Mouse (Mus musculus) 3134 (cell line): ENCODE results near the gene Rexo5.

Experiments
- DNase-seq: peaks from one replicate; pipeline ENCODE4 v3.0.0-alpha.2; 2011; ENCODE audit warnings: low spot score; ENCODE audit not compliant: insufficient read length; ENCODE audit errors: extremely low read depth

Gene Rexo5

DNA sequence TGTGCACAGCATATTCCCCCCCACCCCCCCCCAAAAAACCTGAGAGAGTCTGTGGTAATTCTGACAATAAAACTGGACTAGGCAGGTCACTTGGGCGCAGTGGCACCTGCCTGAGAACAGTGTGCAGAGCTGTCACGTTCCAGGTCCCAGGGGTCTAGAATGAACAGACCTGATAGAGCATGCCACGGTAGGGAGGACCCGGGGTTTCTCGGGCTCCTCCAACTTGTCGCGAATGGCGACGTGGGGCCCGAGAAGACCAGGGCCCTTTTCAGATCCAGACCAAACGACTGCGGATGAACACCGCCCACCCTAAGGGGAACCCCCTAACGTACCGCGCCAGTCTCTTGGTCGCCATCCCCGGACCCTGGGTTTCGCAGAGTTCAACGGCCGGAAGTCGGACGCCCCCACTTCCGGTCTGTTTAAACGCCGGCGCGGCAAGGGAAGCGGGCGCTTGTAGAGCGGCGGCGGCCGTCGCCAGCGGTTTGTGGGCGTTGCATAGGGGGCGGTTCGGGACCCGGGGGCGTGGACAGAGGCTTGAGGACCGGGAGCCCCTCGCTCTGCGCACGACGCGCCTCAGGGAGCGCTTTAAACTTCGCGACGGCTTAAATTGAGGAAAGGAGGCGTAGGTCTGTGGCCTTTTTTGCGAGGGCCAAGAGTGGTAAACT lies at the start of gene Rexo5, which contains the start of gene Eri2:
Gene Rexo5 (plus strand): TSS at position 421 of the 665 bp plus-strand sequence.
Gene Eri2 (minus strand): TSS at position 473 of the 665 bp plus-strand sequence.
- DNase-seq, result peak; percentile 92

DNA sequence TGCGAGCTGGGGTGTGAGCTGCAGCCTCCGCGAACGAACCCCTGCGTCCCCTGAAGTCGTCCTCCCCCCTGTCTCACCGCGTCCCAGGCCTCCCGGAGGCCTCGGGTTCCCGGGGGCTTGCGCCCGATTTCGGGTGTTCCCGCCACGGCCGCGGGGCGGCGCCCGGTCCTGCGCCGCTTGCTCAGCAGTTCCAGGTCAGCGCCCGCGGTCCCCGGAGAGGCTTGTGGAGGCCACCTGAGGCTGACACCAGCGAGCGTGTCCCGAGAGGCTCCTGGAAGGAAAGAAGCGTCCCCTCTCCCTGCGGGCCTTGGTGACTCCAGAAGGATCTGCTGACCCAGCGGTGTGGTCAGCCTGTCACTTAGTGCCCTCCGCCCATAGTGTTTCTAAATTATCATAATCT lies 49.5 kb upstream of the Rexo5 start:
- DNase-seq, result peak; percentile 2

DNA sequence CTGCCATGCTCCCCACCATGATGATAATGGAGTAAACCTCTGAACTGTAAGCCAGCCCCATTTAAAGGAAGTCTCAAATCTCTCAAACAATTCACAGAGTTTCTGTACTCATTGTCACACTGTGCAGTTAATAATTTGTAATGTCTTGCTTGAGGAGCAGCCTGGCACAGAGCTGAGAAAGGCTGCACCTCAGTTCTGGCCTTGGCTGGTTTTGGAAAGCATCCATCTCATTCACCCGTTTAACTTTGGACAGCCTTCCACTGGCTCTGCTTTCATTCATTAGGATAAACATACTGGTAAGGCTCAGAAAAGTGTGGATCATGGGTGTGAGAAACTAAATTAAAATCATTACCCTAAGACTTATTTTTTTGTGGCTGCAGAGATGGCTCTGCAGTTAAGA lies 47.9 kb upstream of the Rexo5 start:
- no peak for DNase-seq

DNA sequence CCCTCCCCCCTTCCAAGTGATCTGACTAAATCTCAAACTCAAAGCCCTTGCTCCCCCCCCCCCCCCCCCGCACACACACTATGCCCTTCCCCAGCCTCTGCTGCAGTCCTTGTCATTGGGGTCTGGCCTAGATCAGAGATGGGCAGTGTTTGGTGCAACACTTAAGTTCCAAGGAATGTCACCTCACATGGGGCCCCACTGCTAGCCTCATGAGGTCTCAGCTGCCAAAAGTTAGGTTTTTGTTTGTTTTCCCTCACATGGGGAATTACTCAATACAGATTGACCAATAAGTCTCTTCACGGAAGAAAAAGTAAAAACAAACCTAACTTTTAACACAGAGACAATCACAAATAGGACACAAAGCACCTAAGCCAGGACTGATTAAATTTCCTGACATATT lies 45.0 kb upstream of the Rexo5 start:
- DNase-seq, result no peak

DNA sequence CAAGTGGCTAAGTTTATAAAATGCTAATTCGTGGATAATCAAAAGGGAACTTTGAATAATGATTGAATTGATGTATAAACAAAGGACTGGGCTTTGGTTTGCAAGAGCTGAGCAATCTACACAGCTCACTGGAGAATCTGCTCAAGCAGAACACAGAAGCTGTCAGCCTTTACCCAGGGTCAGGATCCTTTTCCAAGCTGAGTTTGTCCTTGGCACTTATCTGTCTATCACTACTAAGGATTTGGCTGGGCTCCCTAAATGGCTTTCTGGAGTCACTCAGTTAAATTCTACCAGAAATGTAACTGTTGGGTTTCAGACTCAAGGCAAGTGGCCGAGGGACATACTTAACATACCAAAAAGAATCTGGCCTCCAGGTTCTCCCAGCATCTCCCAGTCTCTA lies 43.9 kb upstream of the Rexo5 start:
- no peak for DNase-seq

DNA sequence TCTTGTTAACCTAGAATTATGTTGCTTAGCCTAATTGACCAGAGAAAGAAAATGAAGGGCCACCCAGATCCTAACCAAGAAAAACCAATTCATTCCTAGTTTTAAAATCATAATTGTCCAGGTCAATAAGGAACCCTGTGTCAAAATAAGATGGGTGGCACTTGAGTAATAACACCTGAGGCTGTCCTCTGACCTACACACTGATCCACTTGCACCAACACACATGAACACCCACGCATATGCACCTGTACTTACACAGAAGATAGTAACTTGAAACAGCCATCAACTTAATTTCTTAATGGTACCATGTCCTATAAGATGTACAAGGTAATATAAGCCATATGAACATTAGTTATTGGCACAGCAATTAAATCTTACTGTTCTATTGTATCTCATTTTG lies 40.1 kb upstream of the Rexo5 start:
- DNase-seq, result no peak

DNA sequence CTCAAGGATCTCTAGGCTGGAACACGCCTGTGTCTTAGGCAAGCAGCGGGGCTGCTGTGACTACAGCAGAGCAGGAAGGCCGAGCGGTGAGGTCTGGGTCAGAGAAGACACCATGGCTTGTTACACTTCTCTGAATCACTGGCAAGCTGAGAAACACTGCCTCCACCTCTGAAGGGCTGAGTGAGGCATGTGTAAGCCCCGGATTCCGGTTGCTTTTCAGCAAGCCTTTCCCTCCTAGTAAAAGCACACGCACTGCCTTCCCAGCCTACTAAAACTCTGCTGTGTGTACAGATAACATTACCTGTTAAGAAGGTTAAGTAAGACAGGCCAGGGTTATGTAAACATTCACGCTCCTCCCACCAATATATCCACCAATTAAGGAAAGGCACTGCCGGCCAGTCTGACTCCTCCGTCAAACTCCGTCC lies 33.3 kb upstream of the Rexo5 start, which contains the start of gene Acsm3:
Gene Acsm3 (plus strand): TSS at position 397 of the 425 bp plus-strand sequence.
- no peak for DNase-seq

DNA sequence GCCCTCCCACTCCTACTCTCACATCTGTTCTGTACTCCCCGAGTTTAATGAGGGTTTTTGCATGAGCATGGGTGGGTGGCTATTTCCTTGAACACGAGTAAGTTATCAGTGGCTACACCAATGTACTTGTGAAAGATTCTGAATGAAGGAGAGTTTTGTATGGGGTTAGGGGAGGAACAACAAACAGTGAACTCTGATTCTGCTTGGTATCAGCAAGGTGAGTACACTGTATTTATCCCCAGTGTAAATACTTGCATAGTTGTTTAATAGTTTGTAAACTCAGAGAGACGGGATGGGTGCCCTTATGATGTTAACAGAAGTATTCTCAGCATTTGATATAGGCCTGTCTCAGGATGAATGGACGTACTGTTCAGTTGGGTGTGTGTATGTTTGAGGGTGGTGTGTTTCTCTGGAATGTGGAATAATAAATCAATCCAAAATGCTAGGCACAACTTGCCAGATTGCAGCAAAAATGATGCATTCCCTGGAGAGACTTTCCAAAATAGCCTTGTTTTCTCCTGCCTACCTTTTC lies 31.6 kb upstream of the Rexo5 start:
- no peak for DNase-seq

DNA sequence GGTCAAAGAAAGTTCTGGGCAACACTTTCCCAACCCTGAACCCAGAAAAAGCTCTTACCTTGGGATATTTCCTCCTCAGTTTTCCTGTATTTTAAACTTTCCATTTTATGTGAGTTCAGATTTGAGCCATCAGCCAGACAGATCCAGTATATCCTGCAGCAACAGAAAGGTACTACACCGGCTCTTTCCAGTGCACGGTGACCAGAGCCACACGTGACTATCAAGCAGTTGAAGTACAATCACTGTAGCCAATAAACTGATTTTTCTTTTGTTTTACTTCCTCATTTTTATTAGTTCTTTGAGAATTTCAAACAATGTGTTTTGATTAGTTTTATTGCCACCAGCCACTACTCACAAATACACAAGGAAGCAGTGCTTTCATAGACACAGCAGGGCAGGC lies 29.4 kb upstream of the Rexo5 start:
- no peak for DNase-seq

DNA sequence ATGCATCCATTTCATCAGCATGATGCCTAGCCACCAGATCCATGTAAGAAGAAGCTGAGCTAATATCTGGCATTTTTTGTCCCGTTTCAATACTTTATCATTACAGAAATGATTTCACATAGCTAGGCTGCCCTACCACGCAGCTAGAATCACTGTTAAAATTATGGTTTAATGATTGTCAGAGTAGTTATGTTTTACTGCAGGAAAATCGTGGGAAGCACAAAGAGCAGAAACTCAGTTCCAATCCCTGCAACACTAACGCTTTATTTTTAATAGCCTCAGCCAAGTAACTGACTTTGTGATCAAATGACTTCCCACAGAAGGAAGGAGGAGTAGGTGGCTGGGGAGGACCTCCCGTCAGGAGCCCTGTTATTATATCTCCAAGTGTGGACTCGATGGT lies 26.8 kb upstream of the Rexo5 start:
- no peak for DNase-seq

DNA sequence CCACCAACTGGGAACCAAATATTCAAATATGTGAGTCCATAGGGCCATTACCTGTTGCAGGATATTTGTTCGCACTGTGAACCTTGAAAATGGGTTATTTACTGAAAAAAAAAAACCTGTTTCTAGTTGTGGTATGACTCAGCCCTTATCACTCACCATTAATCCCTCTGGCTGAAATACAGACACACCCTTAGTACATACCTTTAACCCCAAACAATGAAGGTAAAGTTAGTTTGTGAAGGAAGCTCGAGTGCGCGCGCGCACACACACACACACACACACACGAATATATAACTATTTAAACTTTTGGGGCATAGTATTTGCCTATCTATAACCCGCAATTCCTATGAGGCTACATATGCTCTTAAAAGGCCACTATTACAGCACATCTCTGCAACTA lies 23.9 kb upstream of the Rexo5 start:
- DNase-seq, result no peak

DNA sequence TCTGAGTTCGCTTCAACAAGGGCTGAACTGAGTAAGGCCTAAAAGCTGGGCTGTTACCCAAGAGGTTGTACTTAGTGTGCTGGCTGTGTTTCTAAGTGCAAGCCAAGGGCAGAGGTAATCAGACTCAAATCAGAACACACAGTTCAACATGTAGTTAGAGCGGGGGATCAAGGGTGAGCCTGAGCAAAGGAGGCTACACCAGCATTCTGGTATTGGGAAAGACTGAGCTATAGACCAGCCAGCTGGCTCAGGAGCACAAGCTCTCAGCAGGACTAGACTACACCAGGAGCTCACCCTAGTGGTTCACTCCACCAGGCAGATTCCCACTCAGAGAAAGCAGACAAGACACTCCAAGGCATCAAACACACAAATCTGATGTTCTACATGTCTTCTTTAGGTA lies 10.4 kb upstream of the Rexo5 start:
- no peak for DNase-seq

DNA sequence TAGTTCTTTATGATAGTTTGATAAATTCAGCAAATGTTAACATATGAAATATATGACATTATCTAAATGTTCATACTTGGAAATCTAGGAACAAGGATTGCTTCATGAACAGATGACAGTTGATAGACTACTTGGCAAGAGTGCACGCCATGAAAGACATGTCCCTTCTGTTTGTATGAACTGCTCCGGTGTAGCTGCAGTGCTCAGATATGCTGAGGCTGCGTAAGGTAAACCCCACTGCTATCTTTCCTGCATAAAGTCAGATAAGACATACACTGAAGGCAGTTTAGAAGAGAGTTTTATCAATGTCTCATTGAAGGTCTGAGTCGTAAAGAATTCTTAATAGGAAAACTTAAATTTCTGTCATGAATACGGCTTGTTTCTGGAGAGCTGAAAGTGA lies 8.9 kb upstream of the Rexo5 start:
- no peak for DNase-seq

DNA sequence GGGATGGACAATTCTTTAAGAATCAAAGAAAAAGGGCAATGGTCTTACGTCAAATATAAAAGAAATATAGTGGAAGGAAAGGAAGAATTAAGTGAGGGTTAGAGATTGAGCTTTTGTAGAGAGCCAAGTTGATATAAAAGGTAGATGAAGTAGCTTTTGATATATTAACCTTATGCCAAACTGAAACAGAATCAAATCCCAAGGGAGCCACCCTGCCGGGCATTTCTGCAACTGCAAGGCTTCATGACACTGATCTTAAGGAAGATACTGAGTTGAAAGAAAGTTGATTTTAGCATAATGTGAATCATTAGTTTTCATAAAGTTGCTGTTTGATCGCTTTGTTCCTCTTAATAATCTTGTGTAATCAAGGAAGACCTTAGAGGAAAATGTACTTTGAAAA lies 4.8 kb upstream of the Rexo5 start:
- DNase-seq, result no peak

DNA sequence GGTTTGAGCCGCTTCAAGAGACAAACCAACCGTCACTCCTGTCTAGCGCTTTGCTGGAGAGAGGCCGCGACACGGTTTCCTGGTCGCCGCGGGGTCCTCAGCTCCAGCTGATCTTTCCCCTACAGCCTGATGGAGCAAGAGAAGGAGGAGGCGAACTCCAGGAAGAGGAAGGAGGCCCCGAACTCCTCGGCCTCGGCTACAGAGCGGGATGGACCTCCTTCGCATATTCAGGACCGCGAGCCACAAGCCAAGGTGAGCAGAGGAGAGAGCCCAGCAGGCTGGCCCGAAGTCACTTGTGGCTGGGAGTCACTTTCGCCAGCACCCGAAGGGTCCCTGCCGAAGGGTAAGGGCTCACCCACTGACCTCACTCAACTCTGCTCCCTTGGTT lies 439 bp downstream of the Rexo5 start:
- DNase-seq, result no peak

DNA sequence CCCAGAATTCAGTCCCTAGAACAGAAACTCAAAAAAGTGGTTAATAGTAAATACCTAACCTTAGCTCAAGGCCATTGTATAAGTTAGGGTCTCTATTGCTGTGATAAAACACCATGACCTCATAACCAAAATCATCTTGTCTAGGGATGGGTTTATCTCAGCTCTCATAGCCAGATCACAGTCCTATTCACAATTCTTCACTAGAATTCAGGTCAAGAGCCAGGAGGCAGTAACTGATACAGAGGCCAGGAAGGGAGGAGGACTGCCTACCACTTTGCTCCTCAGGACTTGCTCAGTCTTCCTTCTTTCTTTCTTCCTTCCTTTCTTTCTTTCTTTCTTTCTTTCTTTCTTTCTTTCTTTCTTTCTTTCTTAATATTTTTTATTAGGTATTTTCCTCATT lies 1.5 kb downstream of the Rexo5 start:
- no peak for DNase-seq

DNA sequence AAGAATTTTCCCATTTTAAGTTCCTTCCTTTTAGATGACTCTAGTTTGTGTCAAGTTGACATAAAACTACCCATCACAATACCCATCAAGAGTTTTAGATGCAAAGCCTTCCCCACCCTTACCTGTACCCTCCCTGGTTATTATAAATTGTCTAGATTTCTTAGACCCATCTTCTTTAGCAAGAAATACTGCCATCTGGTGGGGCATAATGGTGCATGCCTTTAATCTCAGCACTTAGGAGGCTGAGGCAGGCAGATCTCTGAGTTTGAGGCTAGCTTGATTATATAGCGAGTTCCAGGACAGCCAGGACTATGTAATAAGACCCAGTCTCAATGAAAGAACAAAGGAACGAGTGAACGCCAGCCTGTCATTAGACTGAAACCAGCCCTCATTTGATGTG lies 6.7 kb downstream of the Rexo5 start:
- DNase-seq, result no peak

DNA sequence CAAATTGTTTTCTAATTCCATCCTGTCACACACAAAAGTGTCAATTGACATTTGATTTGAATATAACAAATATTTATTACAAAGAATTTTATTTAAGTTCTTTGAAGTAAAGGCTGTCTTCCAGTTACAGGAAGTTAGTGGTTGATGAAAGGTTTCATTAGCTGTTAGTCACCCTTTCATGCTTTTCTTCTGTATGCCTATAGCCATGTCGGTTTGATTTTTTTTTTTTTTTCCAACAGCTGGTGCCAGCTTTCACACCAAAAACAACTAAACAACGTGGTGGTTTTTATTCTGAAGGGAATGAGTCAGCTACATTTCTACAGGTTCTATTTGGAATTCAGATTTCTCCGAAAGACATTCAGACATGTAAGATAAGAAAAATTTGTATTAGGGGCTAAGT lies 7.2 kb downstream of the Rexo5 start:
- peak; percentile 17 for DNase-seq

DNA sequence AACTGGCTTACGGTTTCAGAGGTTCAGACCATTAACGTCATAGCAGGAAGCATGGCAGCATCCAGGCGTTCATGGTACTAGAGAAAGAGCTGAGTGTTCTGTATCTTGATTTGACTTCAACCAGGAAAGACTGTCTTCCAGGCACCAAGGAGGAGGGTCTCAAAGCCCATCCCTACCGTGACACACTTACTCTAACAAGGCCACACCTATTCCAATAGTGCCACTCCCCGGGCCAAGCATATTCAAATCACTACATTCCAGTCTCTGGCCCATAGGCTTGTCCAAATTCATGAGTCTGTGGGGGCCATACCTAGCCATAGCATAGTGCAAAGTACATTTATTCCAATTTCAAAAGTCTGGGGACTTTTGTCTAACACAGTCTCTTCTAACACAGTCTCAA lies 13.6 kb downstream of the Rexo5 start:
- DNase-seq, result no peak

DNA sequence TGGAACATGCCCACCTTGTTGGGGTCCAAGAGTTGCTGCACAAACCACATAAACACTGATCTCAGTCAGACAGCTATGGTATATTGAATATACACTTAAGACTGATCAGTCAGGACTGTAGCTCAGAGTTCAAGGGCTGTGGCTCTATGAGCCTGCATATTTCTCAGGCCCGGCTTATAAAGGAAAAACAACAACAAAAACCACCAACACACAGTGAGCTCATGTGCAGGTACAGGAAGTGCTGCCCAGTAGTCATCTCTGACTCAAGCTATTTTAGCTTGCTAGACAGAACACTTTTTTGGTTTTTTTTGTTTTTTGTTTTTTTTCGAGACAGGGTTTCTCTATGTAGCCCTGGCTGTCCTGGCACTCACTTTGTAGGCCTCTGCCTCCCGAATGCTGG lies 14.9 kb downstream of the Rexo5 start:
- DNase-seq, result no peak

DNA sequence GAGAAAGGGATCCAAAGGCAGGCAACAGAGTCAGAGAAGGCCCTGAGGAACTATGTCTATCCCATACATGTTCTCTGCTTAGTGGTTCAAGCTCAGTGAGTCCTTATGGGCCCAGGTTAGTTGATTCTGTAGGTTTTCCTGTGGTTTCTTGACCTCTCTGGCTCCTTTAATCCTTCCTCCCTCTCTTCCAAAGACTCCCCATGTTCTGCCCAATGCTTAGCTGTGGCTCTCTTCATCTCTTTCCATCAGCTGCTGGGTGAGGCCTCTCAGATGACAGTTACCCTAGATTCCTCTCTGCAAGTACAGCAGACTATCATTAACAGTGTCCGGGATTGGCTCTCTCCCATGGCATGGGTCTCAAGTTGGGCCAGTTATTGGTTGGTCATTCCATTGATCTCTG lies 41.6 kb downstream of the Rexo5 start:
- DNase-seq, result no peak

DNA sequence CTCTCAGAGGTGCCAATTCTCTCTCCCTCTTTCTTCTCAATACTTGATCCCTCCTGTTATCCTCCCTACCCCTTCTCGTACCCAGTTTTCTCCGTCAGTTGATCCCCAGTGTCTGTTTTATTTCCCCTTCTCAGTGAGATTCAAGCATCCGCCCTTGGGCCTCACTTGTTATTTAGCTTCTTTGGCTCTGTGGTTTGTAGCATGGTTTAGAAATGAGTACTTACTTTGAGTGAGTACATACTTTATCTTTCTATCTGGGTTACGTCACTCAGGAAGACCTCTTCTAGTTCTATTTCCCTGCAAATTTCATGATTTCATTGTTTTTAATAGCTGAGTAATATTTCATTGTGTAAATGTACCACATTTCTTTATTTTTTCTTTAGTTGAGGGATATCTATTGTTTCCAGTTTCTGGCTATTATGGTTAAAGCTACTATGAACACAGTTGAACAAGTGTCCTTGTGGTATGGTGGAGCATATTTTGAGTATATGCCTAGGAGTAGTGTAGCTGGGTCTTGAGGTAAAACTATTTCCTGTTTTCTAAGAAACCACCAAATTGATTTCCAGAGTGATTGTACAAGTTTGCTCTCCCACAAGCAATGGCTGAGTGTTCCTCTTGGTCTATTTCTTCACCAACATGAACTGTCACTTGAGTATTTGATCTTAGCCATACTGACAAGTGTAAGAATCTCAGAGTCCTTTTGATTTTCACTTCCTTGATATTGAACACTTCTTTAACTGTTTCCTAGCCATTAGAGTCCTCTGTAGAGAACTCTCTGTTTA lies 42.4 kb downstream of the Rexo5 start:
- no peak for DNase-seq
